Mouse (Mus musculus): ENCODE data around the gene Tmem182. TPM values are rescaled to one million over a fixed set of nuclear protein-coding genes. Genes with fewer than 3 reads are reported as not detected.
A peak's percentile ranks its signal among the peaks of the same experiment; 100 is the strongest.

Tmem182 gene
- polyA plus RNA-seq, 2 experiments from 2014 or later, result not detected

DNA sequence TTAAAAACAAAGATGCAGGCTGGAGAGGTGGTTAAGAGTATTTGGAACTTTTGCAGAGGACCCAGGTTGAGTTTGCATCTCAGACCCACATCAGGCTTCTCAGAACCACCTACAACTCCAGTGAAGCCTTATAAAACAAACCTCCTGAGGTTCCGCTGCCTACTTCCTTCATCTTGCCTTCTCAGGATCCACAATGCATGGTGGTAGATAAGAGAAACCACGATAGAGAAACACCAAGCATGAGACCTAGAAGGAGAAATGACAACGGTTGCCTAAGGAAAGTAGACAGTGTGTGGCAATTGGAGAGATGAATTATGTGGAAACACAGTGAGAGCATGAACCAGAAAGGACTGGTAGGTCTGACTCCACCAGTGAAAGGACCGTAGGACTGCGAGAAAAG, 4.5 kb upstream of the Tmem182 start:
- ATAC-seq, result no peak

GRCm38 (mm10) chr1:40802759-40803158, 2.6 kb upstream of the Tmem182 start:
- ATAC-seq, result peak; percentile 69

DNA sequence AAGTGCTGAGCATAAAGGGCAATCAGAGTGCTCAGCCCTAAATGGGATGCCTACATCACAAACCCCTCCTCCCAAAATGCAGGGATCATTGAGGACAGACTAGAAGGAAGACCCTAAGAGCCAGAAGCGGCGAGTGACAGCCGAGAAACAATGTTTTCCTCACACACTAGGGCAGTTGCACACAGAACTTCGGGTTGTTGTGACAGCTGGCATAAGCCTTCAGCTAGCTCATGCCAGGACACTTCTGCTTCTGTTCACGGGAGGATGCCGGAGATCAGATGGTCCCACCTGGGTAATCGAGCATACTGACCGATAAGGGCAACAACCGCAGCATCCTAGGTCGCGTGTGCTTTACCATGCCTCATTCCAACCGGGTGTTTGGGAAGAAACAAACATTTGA, 1.3 kb upstream of the Tmem182 start:
- no peak for ATAC-seq

DNA sequence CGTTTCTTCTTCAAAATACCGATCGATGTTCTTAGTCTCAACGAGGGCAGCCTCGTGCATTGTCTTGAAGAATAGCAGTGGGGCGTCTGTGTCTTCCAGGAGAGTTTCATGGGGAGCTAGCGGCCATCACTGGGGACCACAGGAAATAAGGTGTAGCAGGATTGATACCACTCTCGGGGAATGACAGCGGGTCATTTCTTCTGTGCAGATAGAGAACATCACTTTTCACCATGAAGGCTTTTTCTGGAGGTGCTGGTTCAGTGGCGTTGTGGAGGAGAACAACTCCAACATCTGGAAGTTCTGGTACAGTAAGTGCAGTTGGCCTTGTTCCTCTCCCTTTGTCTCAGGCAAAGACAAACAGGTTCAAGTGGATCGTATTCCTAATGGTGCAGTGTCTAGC, 490 bp downstream of the Tmem182 start:
- ATAC-seq, result no peak

- no peak for ATAC-seq
These were observed 3.2 kb downstream of the Tmem182 start for GRCm38 (mm10) chr1:40808643-40809042.

DNA sequence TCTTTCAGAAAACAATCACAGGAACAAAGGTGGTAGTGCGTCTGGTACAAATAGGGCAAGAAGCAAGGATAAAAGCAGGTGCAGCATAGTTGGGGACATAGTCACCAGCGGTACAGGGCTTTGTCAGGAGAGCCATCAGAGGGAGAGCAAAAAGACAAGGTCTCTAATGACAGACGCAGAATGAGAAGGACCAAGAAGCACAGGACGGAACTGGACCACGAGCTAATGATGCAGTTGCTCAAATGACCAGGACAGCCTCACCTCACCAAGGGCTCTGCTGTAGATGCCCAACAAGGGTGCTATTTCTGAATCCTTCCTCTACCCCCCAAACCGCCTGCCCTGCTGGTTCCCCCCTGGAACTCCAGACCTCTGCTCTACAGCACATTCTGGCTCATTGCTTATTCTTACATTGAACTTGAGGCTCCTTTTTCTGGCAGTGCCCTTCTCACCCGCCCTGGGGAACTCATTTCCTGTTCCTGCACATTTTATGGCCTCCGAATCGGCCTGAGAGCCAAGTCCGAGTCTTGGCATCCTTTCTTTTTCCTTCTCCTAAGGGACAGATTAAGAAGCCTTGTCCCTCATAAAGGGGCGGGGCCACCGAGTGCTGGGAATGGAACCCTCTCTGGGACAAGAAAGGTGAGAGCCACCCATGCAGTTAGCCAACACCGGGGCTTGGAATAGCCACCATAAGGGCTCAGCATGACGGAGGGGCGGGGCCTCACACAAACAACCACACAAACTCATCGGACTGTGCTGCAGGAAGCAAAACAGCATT, 9.9 kb downstream of the Tmem182 start:
- no peak for ATAC-seq

DNA sequence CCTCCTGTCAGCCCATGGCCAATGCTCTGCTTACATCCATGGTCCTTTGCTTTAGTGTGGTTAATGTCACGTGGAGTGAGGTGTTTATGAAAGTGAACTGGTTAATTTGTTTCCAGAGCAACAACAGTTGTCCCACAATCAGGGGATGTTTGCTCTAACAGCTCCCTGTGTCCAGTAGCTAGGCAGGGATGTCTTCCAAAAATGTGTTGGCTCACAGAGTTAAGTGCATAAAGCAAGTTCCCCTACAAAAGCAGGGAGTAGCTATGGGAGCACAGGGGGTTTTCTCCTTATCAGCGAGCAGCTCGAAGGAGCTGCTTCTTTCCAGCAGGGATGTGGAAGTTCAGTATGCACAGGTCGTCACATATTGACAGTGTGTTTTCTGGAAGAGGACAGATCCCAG, 19.1 kb downstream of the Tmem182 start:
- ATAC-seq, result no peak

- ATAC-seq, result no peak
These were observed 19.5 kb downstream of the Tmem182 start for GRCm38 (mm10) chr1:40824936-40825335.

GRCm38 (mm10) chr1:40825826-40826225, 20.4 kb downstream of the Tmem182 start:
- no peak for ATAC-seq

GRCm38 (mm10) chr1:40829213-40829914, 24.0 kb downstream of the Tmem182 start:
- ATAC-seq, result no peak

- ATAC-seq, result no peak
These were observed 25.5 kb downstream of the Tmem182 start for GRCm38 (mm10) chr1:40830712-40831507.

DNA sequence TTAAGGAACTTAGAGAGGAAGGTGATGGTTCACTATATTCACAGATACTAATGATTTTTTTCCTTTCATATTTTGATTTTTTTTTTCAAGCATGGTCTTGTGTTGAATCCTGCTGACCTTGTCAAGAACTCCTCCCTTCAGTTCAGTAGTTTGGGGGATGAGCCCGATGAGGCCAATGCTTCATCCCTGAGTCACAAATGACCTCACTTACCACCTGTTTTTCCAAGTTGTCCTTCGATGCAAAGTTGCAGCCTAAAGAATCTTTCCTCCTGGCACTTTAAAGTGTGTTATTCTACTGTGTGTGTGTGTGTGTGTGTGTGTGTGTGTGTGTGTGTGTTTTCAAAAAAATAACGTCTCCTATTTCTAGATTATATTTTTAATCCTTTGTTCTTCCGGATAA, 30.1 kb downstream of the Tmem182 start:
- ATAC-seq, result no peak

- no peak for ATAC-seq
These were observed 35.2 kb downstream of the Tmem182 start for GRCm38 (mm10) chr1:40840605-40841004.

GRCm38 (mm10) chr1:40841032-40841761, 35.8 kb downstream of the Tmem182 start:
- ATAC-seq, result no peak

- no peak for ATAC-seq
These were observed 39.2 kb downstream of the Tmem182 start for GRCm38 (mm10) chr1:40844616-40845015.

- ATAC-seq, result peak; percentile 45
These were observed 42.0 kb downstream of the Tmem182 start for GRCm38 (mm10) chr1:40847196-40847938.

DNA sequence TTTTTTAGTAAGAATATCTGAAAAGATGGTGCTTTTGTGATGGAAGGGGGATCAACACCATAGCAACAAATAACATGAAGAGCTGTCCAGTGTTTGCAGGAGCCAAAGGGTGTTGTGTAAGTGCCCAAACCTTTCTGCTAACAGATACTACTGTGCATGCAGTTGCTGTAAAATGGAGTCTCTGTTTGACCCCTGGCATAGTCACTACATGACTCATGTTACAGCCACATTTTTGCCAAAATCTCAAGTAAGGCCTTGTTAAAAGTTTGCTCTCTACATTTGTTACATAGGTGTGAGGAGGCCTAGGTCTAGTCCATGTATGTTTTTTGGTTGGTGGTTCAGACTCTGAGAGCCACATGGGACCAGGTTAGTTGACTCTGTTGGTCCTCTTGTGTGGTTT, 45.9 kb downstream of the Tmem182 start:
- no peak for ATAC-seq

DNA sequence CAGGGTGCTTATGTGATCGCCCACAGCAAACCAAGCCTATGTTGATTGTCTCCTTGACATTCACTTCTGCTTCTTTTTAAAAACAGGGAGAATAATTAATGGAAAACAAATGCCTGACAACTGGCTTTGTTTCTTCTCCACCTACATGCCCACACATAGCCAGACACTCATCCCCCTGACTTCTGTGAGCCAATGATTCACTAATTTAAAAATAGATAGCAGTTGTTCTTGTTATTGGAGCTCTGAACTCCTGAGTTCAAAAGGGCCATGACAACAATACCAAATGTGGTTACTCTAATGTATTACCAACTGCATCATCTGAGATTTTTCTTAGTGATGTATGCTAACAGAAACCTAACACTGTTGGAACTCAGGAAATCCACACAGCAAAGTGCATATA, 49.9 kb downstream of the Tmem182 start:
- ATAC-seq, result no peak

GRCm38 (mm10) chr1:40856846-40857636, 51.6 kb downstream of the Tmem182 start:
- ATAC-seq, result no peak

GRCm38 (mm10) chr1:40865043-40865442, 59.6 kb downstream of the Tmem182 start:
- no peak for ATAC-seq

DNA sequence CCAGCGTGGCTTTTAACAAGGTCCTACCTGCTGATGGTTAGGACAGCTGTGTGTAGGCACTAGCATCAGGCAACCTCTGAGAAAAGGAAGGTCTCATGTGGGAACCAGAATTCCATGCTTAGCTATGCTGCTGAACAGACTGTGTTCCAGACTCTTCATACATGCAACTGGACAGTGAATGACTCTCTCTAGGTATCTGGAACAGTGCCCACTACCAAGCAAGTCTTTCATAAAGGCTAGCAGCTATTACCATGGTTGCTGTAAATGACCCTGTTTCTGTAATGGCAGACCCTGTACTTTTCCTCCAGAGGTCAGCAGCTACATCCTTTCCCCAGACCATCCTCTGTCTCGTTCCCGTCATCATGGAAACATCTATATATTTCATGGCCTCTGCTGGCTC, 61.7 kb downstream of the Tmem182 start:
- no peak for ATAC-seq

Data from CD4-positive, CD25-positive, alpha-beta regulatory T cell, adult 4 months (primary cell).